25 mouse cellular contexts compared by ENCODE assay signal in genomic region chr8:105836991-105837390, GRCm38 (mm10). TPM values are rescaled to one million over a fixed set of nuclear protein-coding genes. Genes with fewer than 3 reads are reported as not detected.
DNase-seq lines count a peak whose midpoint lies in the region; ATAC-seq lines count a peak whose summit lies in the region.
"Had no signal": no experiment of that assay in that cellular context is flagged by ENCODE, and none has a peak within 500 bp of the region (broad histone marks: within the 10 kb centered on the region; RNA-seq: fewer than 3 reads in every experiment).

No protein-coding gene starts in this region.

- H3K36me3 ChIP-seq in splenic B cell, adult 2 months (ENCODE audit: control insufficient read depth, insufficient read depth, low read length, poor library complexity, severe bottlenecking) = no peaks in the 10 kb centered on the region
- H3K36me3 ChIP-seq: liver, embryonic 15.5 days; lung, embryonic 15.5 days; stomach, embryonic 15.5 days had no signal

- peak; percentile 52 for ATAC-seq in granulocyte monocyte progenitor cell, adult 5-6 weeks (replicated peaks; ENCODE audit: poor library complexity, severe bottlenecking)
- ATAC-seq: forebrain, embryonic 13.5 days; intestine, embryonic 16.5 days; midbrain, embryonic 16.5 days had no signal

- peak; percentile 31 to 59 for DNase-seq in cerebellum, postnatal 14 days
- DNase-seq in cerebellum, postnatal 4 days (ENCODE audit: low spot score in 2 of 2) = no peak
- DNase-seq in B cell, adult 2 months = peak; percentile 50 to 52
- DNase-seq in splenic B cell, adult 2 months (ENCODE audit: low read depth, low spot score) = peak; percentile 75
- no peak for DNase-seq in lung, adult 18-20 months
- DNase-seq: adrenal gland, adult 8-10 months; gastrocnemius, postnatal 25 days; heart, adult 18-20 months; heart, postnatal 36 days; kidney, adult 9 months; kidney, postnatal 10 days; layer of hippocampus, postnatal 36 days; left cerebral cortex, postnatal 4 days; right cerebral cortex, postnatal 25 days had no signal

- no peaks in the 10 kb centered on the region for H3K27me3 ChIP-seq in splenic B cell, adult 2 months (ENCODE audit: control insufficient read depth, insufficient read depth, low read length, poor library complexity, severe bottlenecking)
- H3K27me3 ChIP-seq: forebrain, embryonic 13.5 days; lung, embryonic 15.5 days; neural tube, embryonic 12.5 days; stomach, embryonic 15.5 days had no signal

RNA-seq across cellular contexts. Expression of gene Tsnaxip1, which starts 9.5 kb away (rescaled TPM):
- total RNA-seq in granulocyte monocyte progenitor cell, adult 5-6 weeks (2014; fragmentation: Nextera tagmentation) = not detected in 2 replicates
- total RNA-seq in granulocyte monocyte progenitor cell, adult 5-6 weeks (2017) = not detected in 2 replicates
- total RNA-seq: adrenal gland, adult 8-10 months; gastrocnemius, adult 18-20 months; gastrocnemius, postnatal 25 days; heart, adult 18-20 months; heart, postnatal 36 days; liver, adult 2 months; megakaryocyte, adult 5-6 weeks had no signal

RNA-seq across cellular contexts. Expression of gene Ranbp10, which starts 9.8 kb away (rescaled TPM):
- 12.9 and 16.7 TPM in 2 replicates for total RNA-seq in granulocyte monocyte progenitor cell, adult 5-6 weeks (2014; fragmentation: Nextera tagmentation)
- 7.2 and 8.3 TPM in 2 replicates for total RNA-seq in granulocyte monocyte progenitor cell, adult 5-6 weeks (2017)

RNA-seq across cellular contexts. Expression of gene Cenpt, which starts 16.1 kb away (rescaled TPM):
- total RNA-seq in granulocyte monocyte progenitor cell, adult 5-6 weeks (2014; fragmentation: Nextera tagmentation) = 21.4 and 22.0 TPM in 2 replicates
- 9.9 and 10.0 TPM in 2 replicates for total RNA-seq in granulocyte monocyte progenitor cell, adult 5-6 weeks (2017)

RNA-seq across cellular contexts. Expression of gene Thap11, which starts 17.9 kb away (rescaled TPM):
- 20.4 and 30.1 TPM in 2 replicates for total RNA-seq in granulocyte monocyte progenitor cell, adult 5-6 weeks (2014; fragmentation: Nextera tagmentation)
- total RNA-seq in granulocyte monocyte progenitor cell, adult 5-6 weeks (2017) = 29.9 and 36.8 TPM in 2 replicates

RNA-seq across cellular contexts. Expression of gene Nutf2, which starts 23.4 kb away (rescaled TPM):
- 158 and 185 TPM in 2 replicates for total RNA-seq in granulocyte monocyte progenitor cell, adult 5-6 weeks (2014; fragmentation: Nextera tagmentation)
- total RNA-seq in granulocyte monocyte progenitor cell, adult 5-6 weeks (2017) = 59.3 and 120 TPM in 2 replicates

Comparison
In these comparisons a context has a peak if more than half of its experiments do, and no peak if none do; other contexts are left out.
1. DNase-seq: peak in cerebellum, postnatal 14 days (2 of 2), B cell, adult 2 months (2 of 2) and splenic B cell, adult 2 months (single experiment); none in cerebellum, postnatal 4 days (0 of 2) and lung, adult 18-20 months (0 of 2).